In the genomic region with DNA sequence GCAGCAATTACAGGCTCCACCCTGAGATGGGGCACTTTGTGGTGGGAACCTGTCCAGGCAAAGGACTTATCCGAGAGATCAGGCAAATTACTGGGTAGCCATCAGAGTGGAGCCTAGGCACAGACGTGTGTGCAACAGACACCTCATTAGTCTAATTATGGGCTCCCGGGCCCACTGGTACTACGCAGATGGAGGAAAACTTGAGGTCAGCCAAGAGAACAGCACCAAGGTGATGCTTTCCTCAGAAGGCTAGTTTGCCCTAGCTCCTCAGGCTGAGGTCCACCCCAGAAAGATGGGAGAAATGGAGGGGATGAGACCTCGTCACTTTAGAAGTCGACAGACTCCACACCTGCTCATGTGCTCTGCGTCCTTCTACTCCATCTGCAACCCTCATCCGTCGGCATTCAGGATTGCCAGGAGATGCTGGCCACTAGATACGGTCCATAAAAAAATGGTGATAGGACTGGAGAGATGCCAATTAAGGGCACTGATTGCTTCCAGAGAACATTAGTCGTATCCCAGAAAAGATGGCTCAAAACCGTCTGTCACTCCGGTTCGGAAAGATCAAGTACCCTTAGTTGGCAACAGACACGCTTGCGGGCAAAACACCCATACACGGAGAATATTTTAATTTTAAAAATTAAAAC, we compare ENCODE assay signal across 11 mouse cellular contexts. TPM values are rescaled to one million over a fixed set of nuclear protein-coding genes. Genes with fewer than 3 reads are reported as not detected.
DNase-seq lines count a peak whose midpoint lies in the region; ATAC-seq lines count a peak whose summit lies in the region.
"Had no signal": no experiment of that assay in that cellular context is flagged by ENCODE, and none has a peak within 500 bp of the region (broad histone marks: within the 10 kb centered on the region; RNA-seq: fewer than 3 reads in every experiment).

No protein-coding gene starts in this region.

- peaks cover 4% of the 10 kb centered on the region; the same call in 1 of the 2 replicates for H3K27me3 ChIP-seq in forebrain, embryonic 12.5 days
- no peaks in the 10 kb centered on the region for H3K27me3 ChIP-seq in forebrain, embryonic 11.5 days (ENCODE audit: control insufficient read depth, insufficient read depth, low read length)
- no peaks in the 10 kb centered on the region for H3K27me3 ChIP-seq in intestine, embryonic 14.5 days (replicated peaks; ENCODE audit: control insufficient read depth, insufficient read depth, low read length)
- no peaks in the 10 kb centered on the region for H3K27me3 ChIP-seq in intestine, embryonic 15.5 days (replicated peaks)
- no peaks in the 10 kb centered on the region for H3K27me3 ChIP-seq in hindbrain, embryonic 16.5 days (replicated peaks; ENCODE audit: control insufficient read depth, insufficient read depth, low read length)

- H3K4me3 ChIP-seq in forebrain, embryonic 12.5 days (replicated peaks), result no peak overlapping the region
- H3K4me3 ChIP-seq in forebrain, embryonic 11.5 days (ENCODE audit: low read depth, low read length), result no peak overlapping the region
- no peak overlapping the region for H3K4me3 ChIP-seq in intestine, embryonic 14.5 days (ENCODE audit: low read depth, low read length)
- H3K4me3 ChIP-seq in intestine, embryonic 15.5 days (replicated peaks), result no peak overlapping the region
- no peak overlapping the region for H3K4me3 ChIP-seq in hindbrain, embryonic 16.5 days (ENCODE audit: low read length)

- peaks cover 7% of the 10 kb centered on the region; the same call in 1 of the 2 replicates for H3K4me1 ChIP-seq in forebrain, embryonic 12.5 days
- H3K4me1 ChIP-seq in forebrain, embryonic 11.5 days (replicated peaks; ENCODE audit: control insufficient read depth, insufficient read depth, low read length), result no peaks in the 10 kb centered on the region
- 0 out of 2 replicates have a peak, but pooled peaks cover 4% of the 10 kb centered on the region for H3K4me1 ChIP-seq in intestine, embryonic 14.5 days (replicated peaks; ENCODE audit: control insufficient read depth, insufficient read depth, low read length)
- no peaks in the 10 kb centered on the region for H3K4me1 ChIP-seq in intestine, embryonic 15.5 days (replicated peaks)
- H3K4me1 ChIP-seq in hindbrain, embryonic 16.5 days (ENCODE audit: control insufficient read depth, insufficient read depth, low read depth, low read length), result no peaks in the 10 kb centered on the region

- H3K27ac ChIP-seq in forebrain, embryonic 12.5 days, result no peak overlapping the region
- no peak overlapping the region for H3K27ac ChIP-seq in forebrain, embryonic 11.5 days (ENCODE audit: low read depth, low read length)
- no peak overlapping the region for H3K27ac ChIP-seq in intestine, embryonic 14.5 days (ENCODE audit: low read depth)
- no peak overlapping the region for H3K27ac ChIP-seq in intestine, embryonic 15.5 days
- no peak overlapping the region for H3K27ac ChIP-seq in hindbrain, embryonic 16.5 days (ENCODE audit: low read depth, low read length)

- H3K36me3 ChIP-seq in forebrain, embryonic 12.5 days (replicated peaks), result no peaks in the 10 kb centered on the region
- H3K36me3 ChIP-seq in forebrain, embryonic 11.5 days (ENCODE audit: control insufficient read depth, insufficient read depth, low read length), result no peaks in the 10 kb centered on the region
- no peaks in the 10 kb centered on the region for H3K36me3 ChIP-seq in intestine, embryonic 14.5 days (ENCODE audit: control insufficient read depth, insufficient read depth, low read length)
- H3K36me3 ChIP-seq in intestine, embryonic 15.5 days, result no peaks in the 10 kb centered on the region
- H3K36me3 ChIP-seq in hindbrain, embryonic 16.5 days (ENCODE audit: control insufficient read depth, insufficient read depth, low read length), result no peaks in the 10 kb centered on the region

- no peak for ATAC-seq in forebrain, embryonic 12.5 days (ENCODE audit: low FRiP score)
- no peak for ATAC-seq in forebrain, embryonic 11.5 days (replicated peaks; ENCODE audit: low FRiP score)
- no peak for ATAC-seq in intestine, embryonic 14.5 days (replicated peaks; ENCODE audit: low FRiP score, low TSS enrichment, low read depth)
- ATAC-seq in intestine, embryonic 15.5 days, result no peak
- ATAC-seq in hindbrain, embryonic 16.5 days, result peak; percentile 21; the same call in 1 of the 2 replicates

- no peak for DNase-seq in forebrain, embryonic 11.5 days (ENCODE audit: low spot score)
- no peak for DNase-seq in intestine, embryonic 14.5 days (ENCODE audit: low spot score)
- DNase-seq in lung, postnatal 36 days, result peak; percentile 24
- DNase-seq in lung, postnatal 10 days, result no peak
- no peak for DNase-seq in embryo, embryonic 11 days

- H3K9me3 ChIP-seq in forebrain, embryonic 12.5 days, result no peaks in the 10 kb centered on the region
- no peaks in the 10 kb centered on the region for H3K9me3 ChIP-seq in forebrain, embryonic 11.5 days (ENCODE audit: control insufficient read depth, low read length)
- H3K9me3 ChIP-seq in intestine, embryonic 14.5 days (ENCODE audit: control insufficient read depth, low read length), result no peaks in the 10 kb centered on the region
- H3K9me3 ChIP-seq in intestine, embryonic 15.5 days, result no peaks in the 10 kb centered on the region
- no peaks in the 10 kb centered on the region for H3K9me3 ChIP-seq in hindbrain, embryonic 16.5 days (ENCODE audit: control insufficient read depth, low read length)

- no peak overlapping the region for H3K9ac ChIP-seq in forebrain, embryonic 12.5 days
- no peak overlapping the region; the same call in 1 of the 2 replicates for H3K9ac ChIP-seq in forebrain, embryonic 11.5 days (ENCODE audit: low read length)
- peak overlapping the region; percentile 36; the same call in 1 of the 2 replicates for H3K9ac ChIP-seq in intestine, embryonic 14.5 days (ENCODE audit: low read length)
- no peak overlapping the region for H3K9ac ChIP-seq in intestine, embryonic 15.5 days
- H3K9ac ChIP-seq in hindbrain, embryonic 16.5 days (ENCODE audit: low read depth, low read length), result no peak overlapping the region

- H3K4me2 ChIP-seq in forebrain, embryonic 12.5 days, result peak overlapping the region; percentile 58; the same call in 1 of the 2 replicates
- no peak overlapping the region; the same call in 1 of the 2 replicates for H3K4me2 ChIP-seq in forebrain, embryonic 11.5 days (ENCODE audit: low read depth, low read length, severe bottlenecking)
- H3K4me2 ChIP-seq in intestine, embryonic 14.5 days (ENCODE audit: low read length), result peak overlapping the region; percentile 61
- no peak overlapping the region for H3K4me2 ChIP-seq in intestine, embryonic 15.5 days (replicated peaks)
- no peak overlapping the region for H3K4me2 ChIP-seq in hindbrain, embryonic 16.5 days (ENCODE audit: low read length)

- 84% methylated on average over 17 of the region's 17 CpGs for WGBS in forebrain, embryonic 12.5 days
- WGBS in forebrain, embryonic 11.5 days, result 88% methylated on average over 17 of the region's 17 CpGs
- WGBS in intestine, embryonic 14.5 days, result 88% methylated on average over 17 of the region's 17 CpGs
- 85% methylated on average over 17 of the region's 17 CpGs for WGBS in intestine, embryonic 15.5 days
- 82% methylated on average over 17 of the region's 17 CpGs for WGBS in hindbrain, embryonic 16.5 days

RNA-seq across cellular contexts. Expression of a gene that starts 58.8 kb away (rescaled TPM):
- not detected in 2 replicates for polyA plus RNA-seq in forebrain, embryonic 12.5 days (2016; fragmentation: Nextera tagmentation; extraction: Ambion mirVana)
- polyA plus RNA-seq in forebrain, embryonic 11.5 days (2014; fragmentation: Nextera tagmentation; extraction: Ambion mirVana), result not detected in 2 replicates
- 0.30 TPM in 1 of 2 replicates, not detected in the other for polyA plus RNA-seq in intestine, embryonic 14.5 days (2014; fragmentation: Nextera tagmentation; extraction: Ambion mirVana)
- not detected in 2 replicates for polyA plus RNA-seq in intestine, embryonic 15.5 days (2015; fragmentation: Nextera tagmentation; extraction: Ambion mirVana)
- polyA plus RNA-seq in hindbrain, embryonic 16.5 days (2015; fragmentation: Nextera tagmentation; extraction: Ambion mirVana), result not detected in 2 replicates
- polyA plus RNA-seq: adrenal gland, adult 2 months; embryonic facial prominence, embryonic 11.5 days; liver, embryonic 16.5 days had no signal

Comparison
In these comparisons a context has a peak if more than half of its experiments do, and no peak if none do; other contexts are left out.
1. H3K4me2 ChIP-seq: peak in forebrain, embryonic 12.5 days (single experiment) and intestine, embryonic 14.5 days (single experiment); none in forebrain, embryonic 11.5 days (single experiment), intestine, embryonic 15.5 days (single experiment) and hindbrain, embryonic 16.5 days (single experiment).